Mouse (Mus musculus) adrenal gland, adult 18-20 months (tissue): ENCODE measurements around the gene Hs6st3. TPM values are rescaled to one million over a fixed set of nuclear protein-coding genes. Genes with fewer than 3 reads are reported as not detected.

Experiments used
- DNase-seq, 2 experiments: peaks; one replicate each; pipeline ENCODE4 v3.0.0; 2021 to 2022; ENCODE audit warnings: low spot score in 2 of 2
- total RNA-seq, 2 experiments: library from RNA; stranded (reverse); gene quantifications; 1 replicate in 1 of 2; 2 replicates in 1 of 2; pipeline ENCODE4 v1.2.3; 2021

The Hs6st3 gene
- total RNA-seq, 2 experiments from 2014 or later, result 0.36 to 0.90 TPM

DNA sequence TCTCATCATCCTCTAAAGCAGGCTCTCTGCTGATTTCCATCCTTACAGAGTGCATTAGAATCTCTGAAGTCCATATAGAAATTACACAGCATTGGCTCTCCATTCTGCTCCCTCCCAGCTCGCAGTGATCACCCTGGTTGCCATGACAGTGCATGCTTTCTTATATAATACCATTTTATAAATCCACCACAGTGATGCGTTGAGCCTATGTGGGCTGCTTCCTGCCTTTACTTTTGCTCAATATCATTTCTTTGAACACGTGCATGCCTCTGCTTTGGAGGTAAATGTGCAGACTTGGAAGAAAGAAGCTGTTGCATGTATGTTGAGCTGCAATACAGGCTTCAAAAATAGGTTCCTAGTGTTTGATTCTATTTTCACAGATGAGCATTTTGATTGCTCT, 494.9 kb downstream of the Hs6st3 start:
- DNase-seq, result no peak

DNA sequence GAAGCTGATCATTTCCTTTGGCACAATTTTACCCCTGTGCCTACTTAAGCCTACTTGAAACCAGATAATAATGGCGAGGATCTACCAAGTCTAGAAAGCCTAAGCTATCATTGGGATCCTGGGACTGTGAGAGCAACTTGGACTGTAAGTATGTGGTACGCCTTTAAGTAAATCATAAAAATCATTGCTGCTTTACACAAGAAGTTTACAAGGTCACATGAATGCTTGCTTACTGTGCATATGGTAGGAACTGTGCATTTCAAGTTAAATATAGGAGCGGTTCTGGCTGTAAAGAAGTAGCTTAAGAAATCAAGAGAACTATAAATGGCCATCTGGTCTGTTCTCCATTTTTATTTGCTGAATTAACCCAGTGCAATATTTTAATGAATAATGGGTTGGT, 495.5 kb downstream of the Hs6st3 start:
- no peak for DNase-seq

DNA sequence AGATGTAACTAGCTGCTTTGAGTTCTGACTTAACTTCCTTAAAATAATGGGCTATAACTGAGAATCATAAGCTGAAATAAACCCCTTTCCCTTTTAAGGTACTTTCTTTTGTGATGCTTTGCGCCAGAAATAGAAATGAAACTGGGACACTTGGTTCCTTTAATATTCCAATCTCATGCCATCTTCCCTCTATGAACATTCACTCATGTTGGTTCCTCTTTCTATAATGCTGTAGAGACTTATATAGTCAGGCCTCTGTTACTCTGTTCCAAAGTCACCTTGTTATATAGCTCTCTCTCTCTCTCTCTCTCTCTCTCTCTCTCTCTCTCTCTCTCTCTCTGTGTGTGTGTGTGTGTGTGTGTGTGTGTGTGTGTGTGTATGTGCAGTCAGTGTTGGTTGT, 504.7 kb downstream of the Hs6st3 start:
- no peak for DNase-seq

DNA sequence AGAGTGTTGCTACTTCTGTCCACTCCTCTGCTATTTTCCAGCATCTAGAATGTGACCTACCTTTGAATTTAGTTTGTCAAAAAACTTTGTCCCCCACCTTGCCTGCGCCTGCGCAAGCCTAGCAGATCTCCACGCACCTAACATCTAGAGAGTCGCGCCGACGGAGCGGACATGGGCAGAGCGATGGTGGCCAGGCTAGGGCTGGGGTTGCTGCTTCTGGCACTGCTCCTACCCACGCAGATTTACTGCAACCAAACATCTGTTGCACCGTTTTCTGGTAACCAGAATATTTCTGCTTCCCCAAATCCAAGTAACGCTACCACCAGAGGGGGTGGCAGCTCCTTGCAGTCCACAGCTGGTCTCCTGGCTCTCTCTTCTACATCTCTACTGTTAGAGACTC, 505.7 kb downstream of the Hs6st3 start:
- no peak for DNase-seq

DNA sequence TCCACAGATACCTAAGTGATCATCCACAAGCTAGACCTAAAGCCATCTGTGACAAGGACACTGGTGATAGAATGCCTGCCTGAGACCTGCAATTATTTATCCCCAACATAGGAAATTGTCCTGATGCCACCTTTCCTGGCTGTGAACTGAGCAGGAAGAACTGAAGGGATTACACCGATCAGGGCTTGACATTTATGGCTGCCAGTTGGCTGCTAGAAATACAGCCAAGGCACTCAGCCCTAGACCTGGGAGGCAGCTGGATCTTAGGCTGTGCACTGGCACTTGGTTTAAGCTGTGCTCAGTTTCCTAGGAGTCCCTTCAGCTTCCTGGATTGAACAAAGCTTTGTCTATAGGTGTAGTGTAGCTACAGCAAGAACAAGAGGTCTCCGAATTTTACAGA, 518.8 kb downstream of the Hs6st3 start:
- DNase-seq, result no peak

DNA sequence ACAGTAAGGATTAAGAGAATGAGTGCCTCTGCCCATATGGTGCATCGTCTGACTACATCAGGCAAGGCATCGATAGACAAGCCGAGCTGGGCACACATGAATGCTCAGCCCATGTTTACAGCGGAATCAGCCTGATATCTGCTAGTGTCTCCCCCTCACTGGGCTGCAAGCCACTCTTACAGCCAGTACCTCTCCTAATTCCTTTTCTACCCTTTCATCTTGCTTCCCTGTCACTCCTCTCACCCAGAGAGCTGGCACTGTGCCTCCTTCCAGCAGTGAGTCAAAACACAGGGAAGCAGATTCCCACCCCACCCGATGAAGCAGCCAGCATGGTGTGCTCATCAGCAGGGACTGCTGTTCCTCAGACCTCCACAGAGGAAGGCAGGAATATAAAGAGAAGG, 527.6 kb downstream of the Hs6st3 start:
- DNase-seq, result no peak

DNA sequence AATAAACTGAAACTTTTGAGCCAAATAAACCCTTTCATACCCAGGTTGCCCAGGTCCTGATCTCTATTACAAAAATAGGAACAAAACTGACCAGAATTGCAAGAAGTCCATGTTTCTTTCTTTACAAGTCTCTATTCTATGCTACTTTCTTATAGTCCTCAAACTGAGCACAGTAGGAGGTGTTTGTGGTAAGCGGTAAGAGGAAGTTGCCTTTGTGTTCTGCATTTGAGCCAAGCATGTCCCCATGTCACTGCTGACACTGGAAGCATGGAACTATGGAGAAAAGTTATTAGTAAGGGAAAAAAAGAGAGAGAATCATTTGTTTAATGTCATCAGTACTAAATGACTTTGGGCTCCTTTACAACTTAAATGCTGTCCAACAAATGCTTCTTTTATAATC, 529.3 kb downstream of the Hs6st3 start:
- DNase-seq, result no peak

DNA sequence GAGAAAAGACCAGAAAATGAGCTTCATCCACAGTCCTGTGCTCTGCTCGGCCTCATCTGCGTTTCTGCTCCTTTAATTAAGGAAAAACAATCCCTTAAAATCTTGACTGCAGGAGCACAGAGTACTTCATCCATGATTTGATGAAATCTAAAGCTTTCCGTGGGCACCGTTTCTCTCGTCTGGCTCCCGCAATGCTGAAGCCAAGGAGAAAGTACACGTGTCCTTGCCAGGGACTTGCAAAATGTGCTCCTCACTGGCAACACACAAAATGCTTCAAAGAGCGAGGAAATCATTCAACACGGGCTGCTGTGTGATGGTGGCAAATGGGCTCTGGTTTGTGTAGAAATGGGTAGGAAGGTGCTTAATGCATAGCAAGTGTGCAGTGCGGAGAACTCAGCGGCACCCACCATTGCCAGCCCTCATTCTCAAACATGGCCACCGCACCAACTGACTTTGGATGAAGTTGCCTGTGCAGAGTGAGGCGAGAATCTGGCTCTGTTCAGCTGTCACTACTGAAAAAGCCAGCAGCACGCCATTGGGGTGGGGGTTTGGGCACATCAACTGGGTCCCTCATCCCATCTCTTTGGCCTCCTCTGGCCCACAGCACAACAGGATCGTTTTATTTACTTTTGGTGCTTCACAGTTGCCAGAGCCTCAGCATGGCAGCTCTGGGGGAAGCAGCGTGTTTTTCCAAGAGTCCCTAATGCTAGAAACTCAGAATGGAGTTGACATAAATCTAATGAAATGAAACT, 532.9 kb downstream of the Hs6st3 start:
- no peak for DNase-seq

DNA sequence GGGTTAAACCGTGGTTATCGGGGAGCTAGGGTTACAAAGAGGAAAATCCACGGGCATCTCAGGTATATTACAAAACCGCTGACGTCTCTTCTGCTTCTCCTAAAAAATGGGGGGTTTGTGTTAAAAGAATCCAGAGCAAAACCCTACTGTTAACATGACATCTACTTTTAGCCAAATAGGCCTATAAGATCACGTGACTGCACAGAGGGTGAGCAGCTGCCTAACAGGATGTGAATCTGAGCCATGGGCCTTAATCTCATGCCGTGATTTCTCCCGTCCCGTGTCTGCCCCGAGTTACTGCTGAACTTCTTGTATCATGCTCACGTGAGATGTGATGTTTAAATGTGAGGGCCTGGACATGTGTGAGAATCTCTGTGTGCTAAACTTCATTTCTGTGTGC, 540.4 kb downstream of the Hs6st3 start:
- no peak for DNase-seq

DNA sequence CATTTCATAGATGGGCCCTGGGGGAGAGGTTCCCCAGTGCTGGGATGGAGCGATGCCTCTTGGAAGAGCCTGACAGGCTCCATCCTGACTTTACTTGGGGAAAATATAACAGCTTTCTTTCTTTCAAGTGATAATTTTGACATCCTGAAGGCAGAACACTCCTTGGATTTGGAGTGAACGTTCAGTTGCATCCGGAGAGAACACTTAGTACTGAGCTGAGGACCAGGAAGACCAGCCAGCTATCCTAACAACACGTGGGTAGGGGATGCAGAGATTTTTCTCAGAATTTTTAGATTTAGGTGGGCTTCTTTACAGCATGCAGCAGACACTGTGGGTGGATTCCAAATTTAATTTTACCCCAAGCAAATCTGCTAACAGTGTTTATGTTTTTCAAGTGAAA, 541.9 kb downstream of the Hs6st3 start:
- no peak for DNase-seq

DNA sequence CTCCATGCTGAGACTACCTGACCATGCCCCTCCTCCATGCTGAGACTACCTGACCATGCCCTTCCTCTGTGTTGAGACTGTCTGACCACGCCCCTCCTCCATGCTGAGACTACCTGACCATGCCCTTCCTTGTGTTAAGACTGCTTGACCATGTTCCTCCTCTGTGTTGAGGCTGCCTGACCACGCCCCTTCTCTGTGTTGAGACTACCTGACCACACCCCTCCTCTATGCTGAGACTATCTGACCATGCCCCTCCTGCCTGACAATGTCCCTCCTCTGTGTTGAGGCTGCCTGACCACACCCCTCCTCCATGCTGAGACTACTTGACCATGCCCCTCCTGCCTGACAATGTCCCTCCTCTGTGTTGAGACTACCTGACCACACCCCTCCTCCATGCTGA, 549.7 kb downstream of the Hs6st3 start:
- no peak for DNase-seq

DNA sequence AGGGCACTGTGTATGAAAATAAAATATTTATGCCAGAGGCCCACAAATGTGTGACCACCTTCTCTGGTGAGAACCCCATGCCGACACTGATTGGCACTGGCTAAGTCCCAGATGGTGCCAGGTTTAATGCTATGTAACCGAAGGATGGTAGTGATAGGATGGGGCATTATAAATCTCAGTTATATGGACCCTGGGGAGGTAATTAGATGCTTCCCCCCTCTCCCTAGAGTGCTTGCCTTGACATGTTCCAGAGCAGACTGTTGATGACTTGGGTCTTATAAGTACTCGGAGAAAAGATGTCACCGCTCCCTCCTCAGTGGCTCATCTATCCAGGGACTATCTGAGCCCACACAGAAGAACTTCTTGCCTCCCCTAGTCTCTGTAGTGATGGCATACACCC, 561.8 kb downstream of the Hs6st3 start:
- no peak for DNase-seq

DNA sequence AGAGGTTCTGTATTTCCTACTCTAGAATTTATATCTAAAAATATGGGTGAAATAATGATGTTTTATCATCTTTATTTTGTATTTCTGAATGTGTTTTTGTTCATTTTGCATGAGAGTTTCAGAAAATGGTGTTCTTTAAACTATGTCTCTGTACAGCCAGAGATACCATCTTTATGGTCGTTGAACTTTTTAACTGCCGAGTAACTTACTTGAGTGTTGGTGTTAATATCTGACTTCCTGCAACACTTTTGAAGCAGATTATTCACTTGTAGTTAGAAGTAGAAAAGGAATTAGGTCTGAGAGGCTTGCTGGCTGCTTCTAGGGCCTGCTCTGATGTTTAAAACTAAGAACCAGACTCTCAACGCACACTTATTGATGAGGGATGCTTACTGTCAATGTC, 576.6 kb downstream of the Hs6st3 start:
- DNase-seq, result no peak

DNA sequence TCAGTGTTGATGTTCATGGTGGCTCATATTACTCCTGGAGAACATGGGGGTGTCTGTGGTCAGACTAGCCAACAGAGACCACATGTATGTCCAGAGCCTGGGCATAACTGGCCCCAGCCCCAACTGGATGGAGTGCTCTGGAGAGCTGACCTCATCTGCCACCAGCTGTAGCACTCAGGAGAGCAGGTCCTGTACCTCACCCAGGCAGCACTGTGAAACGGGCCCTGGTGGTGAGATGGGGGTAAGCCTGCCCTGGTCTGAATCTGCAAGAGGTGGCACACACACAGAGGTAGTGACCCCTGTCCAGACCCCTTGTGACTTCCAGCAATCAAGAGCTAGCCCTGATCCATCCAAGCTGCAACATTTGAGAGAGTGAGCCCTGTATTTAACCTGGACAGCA, 579.2 kb downstream of the Hs6st3 start:
- DNase-seq, result no peak

DNA sequence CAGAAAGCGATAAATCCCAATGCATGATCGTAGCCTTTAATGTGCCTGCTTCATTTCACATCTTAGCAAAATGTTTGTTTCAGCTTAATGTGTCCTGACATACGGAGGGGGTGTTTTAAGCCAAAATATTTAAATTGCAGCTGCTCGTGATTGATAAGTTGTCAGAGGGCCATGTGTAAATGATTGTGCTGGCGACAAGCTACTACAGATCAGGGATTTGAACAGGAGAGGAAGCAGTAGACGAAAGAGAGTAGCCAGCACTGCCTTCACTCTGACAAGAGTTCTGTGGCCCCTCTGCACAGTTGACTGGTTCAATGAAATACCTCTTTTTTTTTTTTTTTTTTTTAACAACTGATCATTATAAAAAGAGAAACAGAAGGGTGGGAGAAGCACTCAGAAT, 587.0 kb downstream of the Hs6st3 start:
- DNase-seq, result no peak

DNA sequence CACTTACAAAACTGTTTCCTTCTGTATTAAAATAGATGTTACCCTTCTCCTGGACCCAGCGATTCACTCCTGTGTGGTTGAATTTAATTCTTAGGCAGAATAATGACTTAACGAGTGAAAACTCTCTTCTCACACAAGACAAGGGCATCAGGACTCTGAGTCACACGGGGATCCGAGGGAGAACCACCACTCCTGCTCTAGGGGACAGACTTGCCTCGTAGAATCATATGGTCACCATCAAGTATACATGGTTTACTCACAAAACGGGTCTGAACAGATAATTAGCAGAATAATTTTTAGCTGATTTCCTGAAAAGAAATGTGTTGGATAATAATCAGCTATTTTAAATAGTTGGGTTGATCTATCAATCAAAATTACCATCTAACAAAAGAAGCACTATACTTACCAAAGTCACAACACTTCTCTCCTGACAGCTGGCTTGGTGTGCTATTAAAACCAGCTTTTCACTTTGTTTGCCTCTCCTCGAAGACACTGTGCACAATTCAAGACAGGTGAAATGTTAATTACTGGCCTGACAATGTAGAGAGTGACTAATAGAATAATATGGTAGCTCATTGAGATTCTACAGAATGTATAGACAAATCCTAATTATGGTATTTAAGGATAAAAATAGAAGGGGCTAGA, 593.4 kb downstream of the Hs6st3 start:
- DNase-seq, result no peak

DNA sequence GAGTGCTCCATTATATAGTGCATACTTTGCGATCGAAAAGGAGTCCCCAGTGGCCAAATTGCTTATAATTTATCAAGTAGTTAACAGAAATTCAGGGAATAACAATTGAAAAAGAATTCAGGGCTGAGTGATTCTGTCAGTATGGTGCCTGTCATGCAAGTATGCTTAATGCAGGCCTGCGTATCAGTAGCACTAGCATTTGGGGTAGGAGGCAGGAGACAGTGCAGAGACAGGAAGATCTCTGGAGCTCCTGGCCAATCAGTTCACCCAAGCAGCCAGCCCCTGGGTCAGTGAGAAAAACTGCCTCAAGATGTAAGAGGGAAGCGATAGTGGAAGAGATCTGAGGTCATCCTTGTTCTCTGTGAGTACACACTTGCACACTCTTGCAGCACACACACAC, 594.1 kb downstream of the Hs6st3 start:
- no peak for DNase-seq

DNA sequence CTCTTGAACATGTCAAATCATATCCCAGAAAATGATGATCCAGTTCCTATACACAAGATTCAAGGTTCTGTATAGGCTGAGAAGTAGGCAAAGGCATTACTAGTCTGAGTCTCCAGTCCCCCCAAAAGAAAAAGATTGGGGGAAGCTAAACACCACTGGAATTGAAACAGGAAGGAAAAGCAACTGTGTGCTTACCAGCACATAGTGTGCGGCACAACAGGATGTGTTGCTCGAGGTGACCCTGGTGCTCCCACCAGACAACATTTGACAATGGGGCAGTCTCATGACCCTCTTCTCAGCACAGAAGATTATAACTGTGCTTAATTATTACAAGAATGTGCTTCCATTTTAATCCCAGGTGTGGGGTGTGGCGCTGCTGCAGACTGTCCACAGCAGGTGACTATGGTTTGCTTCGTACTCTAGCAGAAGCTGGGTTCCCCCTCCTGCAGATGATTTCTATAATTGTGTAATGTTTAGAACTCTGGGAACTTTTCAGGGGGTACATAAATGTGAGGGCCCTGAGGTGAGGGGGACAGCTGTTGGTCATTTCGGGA, 599.3 kb downstream of the Hs6st3 start:
- no peak for DNase-seq

DNA sequence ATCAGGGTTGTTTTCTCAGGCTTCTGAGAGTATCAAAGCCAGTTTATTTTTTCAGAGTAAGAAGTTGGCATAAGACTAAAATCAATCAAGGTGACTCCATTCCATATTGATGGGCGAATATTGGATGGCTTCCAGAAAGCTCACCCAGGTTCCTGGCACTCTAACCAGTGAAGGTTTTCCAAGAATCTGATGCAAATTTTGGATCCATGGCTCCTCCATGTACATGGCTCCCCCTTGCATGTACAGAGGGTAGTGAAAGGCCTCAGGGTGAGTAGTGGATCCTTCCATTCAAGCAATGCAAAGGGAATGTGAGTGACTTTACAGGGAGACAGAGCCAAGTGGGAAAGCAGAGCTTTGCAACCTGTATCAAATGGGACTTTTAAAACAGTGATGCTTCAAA, 603.6 kb downstream of the Hs6st3 start:
- DNase-seq, result no peak

DNA sequence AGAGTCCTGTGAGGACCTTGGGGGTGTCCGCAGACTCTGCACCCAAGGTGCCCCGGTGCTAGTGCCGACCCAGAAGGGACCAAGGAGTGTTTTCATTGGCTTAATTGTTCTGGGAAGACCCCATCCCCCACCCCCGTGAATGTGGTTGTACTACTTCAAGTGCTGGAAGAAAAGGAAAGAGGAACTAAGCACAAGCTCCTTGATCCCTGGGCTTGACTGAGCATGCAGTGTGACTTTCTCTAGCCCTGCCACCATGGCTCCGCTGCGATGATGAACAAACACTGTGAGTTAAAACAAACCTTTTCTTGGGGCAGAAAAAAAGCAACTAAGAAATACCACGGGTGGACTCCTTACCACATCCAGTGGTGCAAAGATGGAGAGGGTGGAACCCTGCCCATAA, 623.2 kb downstream of the Hs6st3 start:
- no peak for DNase-seq

DNA sequence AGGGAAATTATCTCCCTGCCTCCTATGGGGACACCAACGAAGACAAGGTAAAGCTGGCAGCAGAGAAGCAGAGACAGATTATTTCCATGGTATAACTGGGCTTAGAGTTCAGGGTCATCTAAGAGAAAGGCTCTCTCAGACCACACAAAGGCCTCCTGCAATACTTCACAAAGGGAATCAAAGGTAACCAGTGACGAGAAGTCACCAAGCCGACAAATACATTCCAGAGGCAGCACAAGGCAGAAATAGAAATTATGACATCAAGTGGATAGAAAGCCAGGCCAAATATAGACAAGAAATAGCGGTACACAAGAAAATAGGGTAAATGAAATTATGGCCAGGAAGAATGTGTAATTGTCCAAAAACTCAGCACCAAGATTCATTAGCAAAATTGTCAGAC, 633.9 kb downstream of the Hs6st3 start:
- DNase-seq, result no peak

DNA sequence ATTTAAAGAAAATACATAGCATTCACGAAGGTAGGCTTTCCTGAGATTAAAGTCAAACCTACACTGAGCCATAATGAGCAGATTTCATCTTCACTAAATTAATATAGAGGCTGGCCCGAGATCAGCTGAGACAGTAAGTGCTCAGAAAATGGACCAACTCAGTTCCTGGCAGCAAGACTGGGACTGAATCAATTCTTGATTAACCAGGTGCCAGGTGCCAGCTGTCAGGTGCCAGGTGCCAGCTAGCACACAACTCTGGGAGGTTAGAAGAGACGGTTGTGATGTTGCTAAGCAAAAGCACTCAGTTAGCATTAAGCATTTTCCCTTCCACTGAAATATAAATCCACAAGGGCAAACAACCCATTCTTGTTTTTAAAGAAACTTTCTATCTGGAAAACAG, 638.1 kb downstream of the Hs6st3 start:
- DNase-seq, result no peak
